Mouse (Mus musculus): ENCODE data around the gene Fkbp5. TPM values are rescaled to one million over a fixed set of nuclear protein-coding genes. Genes with fewer than 3 reads are reported as not detected.

Fkbp5 gene
- polyA plus RNA-seq, 1 experiment from 2014 or later, result 9.2 TPM

- no peak for ATAC-seq
- POLR2A ChIA-PET, result interaction anchor here (0.5 kb wide), 1 partner anchor 24 kb away, joined by 3 read pairs; no protein-coding TSS in a partner anchor
- in situ Hi-C loops (cut with MboI; ENCODE audit: low pct_unique_long_range_greater_than_20kb), result loop anchor here (25.0 kb wide), 1 partner anchor 335 kb away; the partner anchor contains the start of gene Def6
- peaks cover 7% of the 10 kb centered on the region for H3K27me3 ChIP-seq
- DNase-seq (ENCODE audit: low read depth, low spot score), result no peak
- CTCF ChIA-PET, result no interaction called here
- no peak for TF ChIP-seq CTCF (IDR thresholded peaks at IDR 0.05)
Measured at GRCm38 (mm10) chr17:28546925-28547324, 29.6 kb upstream of the Fkbp5 start.

GRCm38 (mm10) chr17:28537881-28538280 is 20.6 kb upstream of the Fkbp5 start:
- POLR2A ChIA-PET, result no interaction called here
- no peak for TF ChIP-seq CTCF (IDR thresholded peaks at IDR 0.05)
- H3K27me3 ChIP-seq, result no peaks in the 10 kb centered on the region
- in situ Hi-C loops (cut with MboI; ENCODE audit: low pct_unique_long_range_greater_than_20kb), result loop anchor here (25.0 kb wide), 1 partner anchor 326 kb away; the partner anchor contains the start of gene Def6
- CTCF ChIA-PET, result interaction anchor here (2.2 kb wide), 1 partner anchor 10 kb away, joined by 6 read pairs; no protein-coding TSS in a partner anchor
- ATAC-seq (no peak), DNase-seq (ENCODE audit: low read depth, low spot score) (no peak)

- no peak for TF ChIP-seq CTCF (IDR thresholded peaks at IDR 0.05)
- in situ Hi-C loops (cut with MboI; ENCODE audit: low pct_unique_long_range_greater_than_20kb), result loop anchor here (25.0 kb wide), 1 partner anchor 321 kb away; the partner anchor contains the start of gene Def6
- DNase-seq (ENCODE audit: low read depth, low spot score) (no peak), ATAC-seq (no peak)
- ChIA-PET POLR2A (no interaction called here), CTCF (no interaction called here)
- no peaks in the 10 kb centered on the region for H3K27me3 ChIP-seq
Measured at GRCm38 (mm10) chr17:28533327-28533726, 16.0 kb upstream of the Fkbp5 start.

GRCm38 (mm10) chr17:28532557-28532956 is 15.2 kb upstream of the Fkbp5 start:
- ChIA-PET POLR2A (no interaction called here), CTCF (interaction anchor here (1.4 kb wide), 1 partner anchor 125 kb away, joined by 3 read pairs; no protein-coding TSS in a partner anchor)
- in situ Hi-C loops (cut with MboI; ENCODE audit: low pct_unique_long_range_greater_than_20kb), result loop anchor here (25.0 kb wide), 1 partner anchor 320 kb away; the partner anchor contains the start of gene Def6
- ATAC-seq (no peak), DNase-seq (ENCODE audit: low read depth, low spot score) (no peak)
- no peak for TF ChIP-seq CTCF (IDR thresholded peaks at IDR 0.05)
- H3K27me3 ChIP-seq, result no peaks in the 10 kb centered on the region

GRCm38 (mm10) chr17:28531946-28532345 is 14.6 kb upstream of the Fkbp5 start:
- ChIA-PET CTCF (interaction anchor here (1.4 kb wide), 1 partner anchor 124 kb away, joined by 3 read pairs; no protein-coding TSS in a partner anchor), POLR2A (no interaction called here)
- in situ Hi-C loops (cut with MboI; ENCODE audit: low pct_unique_long_range_greater_than_20kb), result loop anchor here (25.0 kb wide), 1 partner anchor 320 kb away; the partner anchor contains the start of gene Def6
- no peak for TF ChIP-seq CTCF (IDR thresholded peaks at IDR 0.05)
- no peak for ATAC-seq
- no peak for DNase-seq (ENCODE audit: low read depth, low spot score)
- H3K27me3 ChIP-seq, result no peaks in the 10 kb centered on the region

GRCm38 (mm10) chr17:28530506-28530905 is 13.2 kb upstream of the Fkbp5 start, which contains the start of gene Armc12:
Gene Armc12 (plus strand): TSS chr17:28530806.
- CTCF ChIA-PET, result no interaction called here
- TF ChIP-seq CTCF (IDR thresholded peaks at IDR 0.05), result no peak
- no peak for ATAC-seq
- POLR2A ChIA-PET, result no interaction called here
- in situ Hi-C loops (cut with MboI; ENCODE audit: low pct_unique_long_range_greater_than_20kb), result loop anchor here (25.0 kb wide), 1 partner anchor 318 kb away; the partner anchor contains the start of gene Def6
- no peaks in the 10 kb centered on the region for H3K27me3 ChIP-seq
- no peak for DNase-seq (ENCODE audit: low read depth, low spot score)

GRCm38 (mm10) chr17:28529116-28529515 is 11.8 kb upstream of the Fkbp5 start:
- in situ Hi-C loops (cut with MboI; ENCODE audit: low pct_unique_long_range_greater_than_20kb), result loop anchor here (25.0 kb wide), 1 partner anchor 317 kb away; the partner anchor contains the start of gene Def6
- ChIA-PET CTCF (interaction anchor here (1.1 to 3.5 kb wide), 8 partner anchors 8 to 217 kb away, joined by 3 to 20 read pairs (median 7); no protein-coding TSS in a partner anchor), POLR2A (no interaction called here)
- ATAC-seq (no peak), DNase-seq (ENCODE audit: low read depth, low spot score) (no peak)
- no peaks in the 10 kb centered on the region for H3K27me3 ChIP-seq
- no peak for TF ChIP-seq CTCF (IDR thresholded peaks at IDR 0.05)

GRCm38 (mm10) chr17:28528043-28528351 is 10.7 kb upstream of the Fkbp5 start:
- ChIA-PET CTCF (interaction anchor here (0.8 to 3.5 kb wide), 20 partner anchors 9 to 302 kb away, joined by 3 to 20 read pairs (median 4); no protein-coding TSS in a partner anchor), POLR2A (interaction anchor here (1.6 kb wide), 1 partner anchor 118 kb away, joined by 3 read pairs; no protein-coding TSS in a partner anchor)
- DNase-seq (ENCODE audit: low read depth, low spot score), result no peak
- peak; percentile 98 for TF ChIP-seq CTCF (IDR thresholded peaks at IDR 0.05)
- in situ Hi-C loops (cut with MboI; ENCODE audit: low pct_unique_long_range_greater_than_20kb), result loop anchor here (25.0 kb wide), 1 partner anchor 316 kb away; the partner anchor contains the start of gene Def6
- no peaks in the 10 kb centered on the region for H3K27me3 ChIP-seq
- peak; percentile 55 for ATAC-seq

- ATAC-seq, result peak; percentile 11
- DNase-seq (ENCODE audit: low read depth, low spot score), result no peak
- ChIA-PET CTCF (interaction anchor here (0.8 to 3.5 kb wide), 20 partner anchors 10 to 301 kb away, joined by 3 to 20 read pairs (median 4); no protein-coding TSS in a partner anchor), POLR2A (interaction anchor here (1.6 kb wide), 1 partner anchor 117 kb away, joined by 3 read pairs; no protein-coding TSS in a partner anchor)
- in situ Hi-C loops (cut with MboI; ENCODE audit: low pct_unique_long_range_greater_than_20kb), result loop anchor here (25.0 kb wide), 1 partner anchor 315 kb away; the partner anchor contains the start of gene Def6
- H3K27me3 ChIP-seq, result no peaks in the 10 kb centered on the region
- TF ChIP-seq CTCF (IDR thresholded peaks at IDR 0.05), result no peak
Measured at GRCm38 (mm10) chr17:28527184-28528042, 10.1 kb upstream of the Fkbp5 start.

- ChIA-PET POLR2A (interaction anchor here (0.7 kb wide), 1 partner anchor 139 kb away, joined by 3 read pairs; no protein-coding TSS in a partner anchor), CTCF (interaction anchor here (0.7 to 2.2 kb wide), 6 partner anchors 42 to 139 kb away, joined by 3 to 11 read pairs (median 4); no protein-coding TSS in a partner anchor)
- DNase-seq (ENCODE audit: low read depth, low spot score), result no peak
- ATAC-seq, result no peak
- in situ Hi-C loops (cut with MboI; ENCODE audit: low pct_unique_long_range_greater_than_20kb), result loop anchor here (5.0 to 25.0 kb wide), 2 partner anchors 108 to 313 kb away; partner anchors contain the start of gene Def6
- peaks cover 13% of the 10 kb centered on the region for H3K27me3 ChIP-seq
- no peak for TF ChIP-seq CTCF (IDR thresholded peaks at IDR 0.05)
Measured at GRCm38 (mm10) chr17:28524831-28525430, 7.6 kb upstream of the Fkbp5 start.
